8 mouse cellular contexts compared by ENCODE assay signal in genomic region chr19:20344511-20345316, GRCm38 (mm10). TPM values are rescaled to one million over a fixed set of nuclear protein-coding genes. Genes with fewer than 3 reads are reported as not detected.
A peak's percentile ranks its signal among the peaks of the same experiment; 100 is the strongest.
DNase-seq lines count a peak whose midpoint lies in the region; TF ChIP-seq lines count a peak whose summit lies in the region.
"Had no signal": no experiment of that assay in that cellular context is flagged by ENCODE, and none has a peak within 500 bp of the region (broad histone marks: within the 10 kb centered on the region; RNA-seq: fewer than 3 reads in every experiment).

No protein-coding gene starts in this region.

- H3K27ac ChIP-seq in ES-Bruce4 (ENCODE audit: insufficient read depth, low read length), result no peak overlapping the region
- H3K27ac ChIP-seq: limb, embryonic 12.5 days had no signal

- H3K27me3 ChIP-seq in C2C12 (ENCODE audit: control insufficient read depth, insufficient read depth, insufficient read length), result peaks cover 4% of the 10 kb centered on the region
- no peaks in the 10 kb centered on the region for H3K27me3 ChIP-seq in ES-Bruce4 (ENCODE audit: control insufficient read depth, insufficient read depth, low read length, poor library complexity, severe bottlenecking)
- H3K27me3 ChIP-seq: limb, embryonic 12.5 days had no signal

- TF ChIP-seq POLR2A in ES-Bruce4 (IDR thresholded peaks at IDR 0.05; ENCODE audit: insufficient read depth, low read length), result no peak

- H3ac ChIP-seq in C2C12 (ENCODE audit: control insufficient read depth, insufficient read length, low read depth), result no peak overlapping the region

- no peaks in the 10 kb centered on the region for H3K79me2 ChIP-seq in C2C12 (ENCODE audit: control insufficient read depth, insufficient read depth)

- no peak overlapping the region for H3K4me3 ChIP-seq in C2C12 (ENCODE audit: insufficient read depth, poor library complexity, severe bottlenecking)
- H3K4me3 ChIP-seq in ES-Bruce4 (ENCODE audit: low read depth, low read length), result no peak overlapping the region
- H3K4me3 ChIP-seq: limb, embryonic 12.5 days had no signal

- no peaks in the 10 kb centered on the region for H3K4me1 ChIP-seq in ES-Bruce4 (ENCODE audit: control insufficient read depth, insufficient read depth, low read length)
- H3K4me1 ChIP-seq: limb, embryonic 12.5 days had no signal

- DNase-seq in cerebellum, postnatal 14 days, result peak; percentile 80 to 82
- peak; percentile 49 to 72 for DNase-seq in frontal cortex, postnatal 36 days (ENCODE audit: low spot score in 2 of 2)
- peak; percentile 36 to 77 for DNase-seq in layer of hippocampus, adult 18-20 months (ENCODE audit: low spot score in 2 of 2)
- DNase-seq in lung, postnatal 14 days, result peak; percentile 59
- peak; percentile 55 to 69 for DNase-seq in right cerebral cortex, adult 2 months (ENCODE audit: low spot score in 2 of 2)

- no peak overlapping the region for H3K9ac ChIP-seq in ES-Bruce4 (ENCODE audit: low read depth, poor library complexity, severe bottlenecking)
- H3K9ac ChIP-seq: limb, embryonic 12.5 days had no signal

- H3K36me3 ChIP-seq in C2C12 (ENCODE audit: control insufficient read depth, insufficient read depth), result no peaks in the 10 kb centered on the region
- no peaks in the 10 kb centered on the region for H3K36me3 ChIP-seq in ES-Bruce4 (ENCODE audit: control insufficient read depth, insufficient read depth, low read length, poor library complexity, severe bottlenecking)
- H3K36me3 ChIP-seq: limb, embryonic 12.5 days had no signal

- no peak for TF ChIP-seq CTCF in C2C12 (IDR thresholded peaks at IDR 0.05; ENCODE audit: control insufficient read depth, insufficient read depth, insufficient read length)
- peak; percentile 17 for TF ChIP-seq CTCF in ES-Bruce4 (IDR thresholded peaks at IDR 0.05; ENCODE audit: low read depth, low read length)

- TF ChIP-seq EP300 in ES-Bruce4 (IDR thresholded peaks at IDR 0.05; ENCODE audit: insufficient read depth, low read depth, low read length), result no peak

- no peaks in the 10 kb centered on the region for H3K9me3 ChIP-seq in ES-Bruce4 (replicated peaks; ENCODE audit: control insufficient read depth, insufficient read depth, low read length, poor library complexity, severe bottlenecking)
- H3K9me3 ChIP-seq: limb, embryonic 12.5 days had no signal

- H3K79me3 ChIP-seq in C2C12 (ENCODE audit: low read depth), result no peaks in the 10 kb centered on the region

TF ChIP-seq in C2C12, 6 proteins besides CTCF, POLR2A, EP300 and RAD21:
- TF ChIP-seq MAX (IDR thresholded peaks at IDR 0.05), result no peak
- TF ChIP-seq USF1 (IDR thresholded peaks at IDR 0.05; ENCODE audit: low read depth), result peak; percentile 71

RNA-seq across cellular contexts. Expression of gene Anxa1, which starts 46.0 kb away (rescaled TPM):
- 402 TPM for polyA plus RNA-seq in C2C12 (2012; fragmentation: generic; extraction: Trizol)
- polyA plus RNA-seq in ES-Bruce4 (2011; ENCODE audit: insufficient read depth, insufficient read length, low read depth, missing spikeins), result 76.7 and 79.3 TPM in 2 replicates
- 1 to 10 TPM; 1.4 to 2.5 TPM for total RNA-seq in layer of hippocampus, adult 18-20 months (2021)
